Mouse (Mus musculus): ENCODE measurements around the gene Pygb.

- TF ChIP-seq CTCF (IDR thresholded peaks at IDR 0.05; ENCODE audit: low read depth) (no peak), EP300 (optimal IDR thresholded peaks at IDR 0.05) (no peak)
Measured at GRCm38 (mm10) chr2:150749283-150749682, 37.3 kb upstream of the Pygb start.

Data from stomach, postnatal 0 days (tissue).